Mouse (Mus musculus): ENCODE results near the gene Tgm1. TPM values are rescaled to one million over a fixed set of nuclear protein-coding genes. Genes with fewer than 3 reads are reported as not detected.

Gene Tgm1
- total RNA-seq, 2 experiments from 2014 or later: 1.8 to 4.3 TPM

GRCm38 (mm10) chr14:55681160-55682117, 32.3 kb downstream of the Tgm1 start, which contains the start of gene Tinf2:
Gene Tinf2, minus strand, starts transcription at chr14:55681820.
- peak; percentile 91 for ATAC-seq (replicated peaks; ENCODE audit: poor library complexity, severe bottlenecking)

GRCm38 (mm10) chr14:55677615-55678014, 36.1 kb downstream of the Tgm1 start:
- ATAC-seq (replicated peaks; ENCODE audit: poor library complexity, severe bottlenecking): no peak

- ATAC-seq (replicated peaks; ENCODE audit: poor library complexity, severe bottlenecking): no peak
Measured at GRCm38 (mm10) chr14:55672741-55673060, 41.0 kb downstream of the Tgm1 start.

- peak; percentile 97 for ATAC-seq (replicated peaks; ENCODE audit: poor library complexity, severe bottlenecking)
Measured at GRCm38 (mm10) chr14:55671833-55672740, 41.6 kb downstream of the Tgm1 start, which contains the start of the genes Gmpr2 and Nedd8. Gene Gmpr2, plus strand, starts transcription at chr14:55671941. Gene Nedd8, minus strand, starts transcription at chr14:55672124.

GRCm38 (mm10) chr14:55671486-55671832, 42.3 kb downstream of the Tgm1 start:
- ATAC-seq (replicated peaks; ENCODE audit: poor library complexity, severe bottlenecking): peak; percentile 25

- peak; percentile 17; the same call in 1 of the 2 replicates for ATAC-seq (replicated peaks; ENCODE audit: poor library complexity, severe bottlenecking)
Measured at GRCm38 (mm10) chr14:55660636-55661035, 53.1 kb downstream of the Tgm1 start.

- ATAC-seq (replicated peaks; ENCODE audit: poor library complexity, severe bottlenecking): peak; percentile 96
Measured at GRCm38 (mm10) chr14:55659960-55660573, 53.7 kb downstream of the Tgm1 start, which contains the start of gene Mdp1. Gene Mdp1, minus strand, starts transcription at chr14:55660508.

- ATAC-seq (replicated peaks; ENCODE audit: poor library complexity, severe bottlenecking): no peak
Measured at GRCm38 (mm10) chr14:55658011-55658410, 55.7 kb downstream of the Tgm1 start.

GRCm38 (mm10) chr14:55656935-55657334, 56.8 kb downstream of the Tgm1 start:
- no peak for ATAC-seq (replicated peaks; ENCODE audit: poor library complexity, severe bottlenecking)

- no peak for ATAC-seq (replicated peaks; ENCODE audit: poor library complexity, severe bottlenecking)
Measured at GRCm38 (mm10) chr14:55651528-55651927, 62.2 kb downstream of the Tgm1 start.

Other genes with a start within 250 kb of the Tgm1 start
Only the 30 nearest of the 37 such genes appear.
- 29.0 and 38.0 TPM in 2 replicates for gene Pck2, start 173.7 kb downstream of the Tgm1 start, total RNA-seq (2014; fragmentation: Nextera tagmentation)
- gene Pck2, start 173.7 kb downstream of the Tgm1 start, total RNA-seq (2017): 37.2 TPM in 2 replicates
- 50.5 and 65.3 TPM in 2 replicates for gene Dcaf11, start 153.9 kb downstream of the Tgm1 start, total RNA-seq (2014; fragmentation: Nextera tagmentation)
- gene Dcaf11, start 153.9 kb downstream of the Tgm1 start, total RNA-seq (2017): 58.3 and 58.7 TPM in 2 replicates
- gene A730061H03Rik, start 153.5 kb downstream of the Tgm1 start, total RNA-seq (2014; fragmentation: Nextera tagmentation): 1.9 TPM in 1 of 2 replicates, not detected in the other
- 1.0 TPM in 1 of 2 replicates, not detected in the other for gene A730061H03Rik, start 153.5 kb downstream of the Tgm1 start, total RNA-seq (2017)
- gene Fitm1, start 138.3 kb downstream of the Tgm1 start, total RNA-seq (2014; fragmentation: Nextera tagmentation): not detected in 2 replicates
- 2.4 TPM in 1 of 2 replicates, not detected in the other for gene Fitm1, start 138.3 kb downstream of the Tgm1 start, total RNA-seq (2017)
- gene Psme1, start 135.8 kb downstream of the Tgm1 start, total RNA-seq (2014; fragmentation: Nextera tagmentation): 534 and 592 TPM in 2 replicates
- 280 and 325 TPM in 2 replicates for gene Psme1, start 135.8 kb downstream of the Tgm1 start, total RNA-seq (2017)
- gene Emc9, start 128.6 kb downstream of the Tgm1 start, total RNA-seq (2014; fragmentation: Nextera tagmentation): 0.85 TPM in 1 of 2 replicates, not detected in the other
- 2.1 and 5.1 TPM in 2 replicates for gene Emc9, start 128.6 kb downstream of the Tgm1 start, total RNA-seq (2017)
- 330 and 352 TPM in 2 replicates for gene Psme2, start 122.8 kb downstream of the Tgm1 start, total RNA-seq (2014; fragmentation: Nextera tagmentation)
- 225 and 247 TPM in 2 replicates for gene Psme2, start 122.8 kb downstream of the Tgm1 start, total RNA-seq (2017)
- gene Rnf31, start 122.2 kb downstream of the Tgm1 start, total RNA-seq (2014; fragmentation: Nextera tagmentation): 20.1 and 21.9 TPM in 2 replicates
- 9.1 and 19.8 TPM in 2 replicates for gene Rnf31, start 122.2 kb downstream of the Tgm1 start, total RNA-seq (2017)
- 23.4 and 31.2 TPM in 2 replicates for gene Irf9, start 110.4 kb downstream of the Tgm1 start, total RNA-seq (2014; fragmentation: Nextera tagmentation)
- gene Irf9, start 110.4 kb downstream of the Tgm1 start, total RNA-seq (2017): 21.9 and 27.4 TPM in 2 replicates
- 1.0 TPM in 1 of 2 replicates, not detected in the other for gene Rec8, start 95.9 kb downstream of the Tgm1 start, total RNA-seq (2014; fragmentation: Nextera tagmentation)
- gene Rec8, start 95.9 kb downstream of the Tgm1 start, total RNA-seq (2017): 0.26 TPM in 1 of 2 replicates, not detected in the other
- 47.3 and 49.7 TPM in 2 replicates for gene Ipo4, start 78.0 kb downstream of the Tgm1 start, total RNA-seq (2014; fragmentation: Nextera tagmentation)
- 14.3 and 25.5 TPM in 2 replicates for gene Ipo4, start 78.0 kb downstream of the Tgm1 start, total RNA-seq (2017)
- 8.5 and 9.1 TPM in 2 replicates for gene Gm49378, start 76.0 kb downstream of the Tgm1 start, total RNA-seq (2014; fragmentation: Nextera tagmentation)
- 3.5 and 4.0 TPM in 2 replicates for gene Gm49378, start 76.0 kb downstream of the Tgm1 start, total RNA-seq (2017)
- gene Tm9sf1, start 70.1 kb downstream of the Tgm1 start, total RNA-seq (2014; fragmentation: Nextera tagmentation): 35.0 and 59.0 TPM in 2 replicates
- 48.6 and 52.9 TPM in 2 replicates for gene Tm9sf1, start 70.1 kb downstream of the Tgm1 start, total RNA-seq (2017)
- 3.0 TPM in 1 of 2 replicates, not detected in the other for gene Tssk4, start 63.7 kb downstream of the Tgm1 start, total RNA-seq (2014; fragmentation: Nextera tagmentation)
- 1.1 TPM in 1 of 2 replicates, not detected in the other for gene Tssk4, start 63.7 kb downstream of the Tgm1 start, total RNA-seq (2017)
- 22.9 and 29.3 TPM in 2 replicates for gene Mdp1, start 53.4 kb downstream of the Tgm1 start, total RNA-seq (2014; fragmentation: Nextera tagmentation)
- gene Mdp1, start 53.4 kb downstream of the Tgm1 start, total RNA-seq (2017): 21.5 and 22.6 TPM in 2 replicates
- gene Gmpr2, start 42.0 kb downstream of the Tgm1 start, total RNA-seq (2014; fragmentation: Nextera tagmentation): 33.9 and 37.7 TPM in 2 replicates
- 47.1 and 57.0 TPM in 2 replicates for gene Gmpr2, start 42.0 kb downstream of the Tgm1 start, total RNA-seq (2017)
- gene Nedd8, start 41.8 kb downstream of the Tgm1 start, total RNA-seq (2014; fragmentation: Nextera tagmentation): 364 and 474 TPM in 2 replicates
- gene Nedd8, start 41.8 kb downstream of the Tgm1 start, total RNA-seq (2017): 274 and 353 TPM in 2 replicates
- 19.0 and 24.0 TPM in 2 replicates for gene Tinf2, start 32.1 kb downstream of the Tgm1 start, total RNA-seq (2014; fragmentation: Nextera tagmentation)
- gene Tinf2, start 32.1 kb downstream of the Tgm1 start, total RNA-seq (2017): 25.7 and 27.0 TPM in 2 replicates
- gene Rabggta, start 8.3 kb upstream of the Tgm1 start, total RNA-seq (2014; fragmentation: Nextera tagmentation): 17.9 and 20.4 TPM in 2 replicates
- 8.5 and 12.8 TPM in 2 replicates for gene Rabggta, start 8.3 kb upstream of the Tgm1 start, total RNA-seq (2017)
- 54.7 and 67.7 TPM in 2 replicates for gene Dhrs1, start 31.8 kb upstream of the Tgm1 start, total RNA-seq (2014; fragmentation: Nextera tagmentation)
- gene Dhrs1, start 31.8 kb upstream of the Tgm1 start, total RNA-seq (2017): 18.0 and 30.7 TPM in 2 replicates
- 30.9 and 36.6 TPM in 2 replicates for gene Nop9, start 31.8 kb upstream of the Tgm1 start, total RNA-seq (2014; fragmentation: Nextera tagmentation)
- gene Nop9, start 31.8 kb upstream of the Tgm1 start, total RNA-seq (2017): 35.7 and 38.6 TPM in 2 replicates
- gene Cideb, start 44.5 kb upstream of the Tgm1 start, total RNA-seq (2014; fragmentation: Nextera tagmentation): not detected in 2 replicates
- not detected in 2 replicates for gene Cideb, start 44.5 kb upstream of the Tgm1 start, total RNA-seq (2017)
- 0.56 and 2.1 TPM in 2 replicates for gene Ltb4r2, start 47.5 kb upstream of the Tgm1 start, total RNA-seq (2014; fragmentation: Nextera tagmentation)
- gene Ltb4r2, start 47.5 kb upstream of the Tgm1 start, total RNA-seq (2017): 0.34 TPM in 1 of 2 replicates, not detected in the other
- gene Ltb4r1, start 52.0 kb upstream of the Tgm1 start, total RNA-seq (2014; fragmentation: Nextera tagmentation): 19.4 and 23.3 TPM in 2 replicates
- gene Ltb4r1, start 52.0 kb upstream of the Tgm1 start, total RNA-seq (2017): 19.8 and 25.8 TPM in 2 replicates
- not detected in 2 replicates for gene Adcy4, start 70.2 kb upstream of the Tgm1 start, total RNA-seq (2014; fragmentation: Nextera tagmentation)
- gene Adcy4, start 70.2 kb upstream of the Tgm1 start, total RNA-seq (2017): not detected in 2 replicates
- 104 and 157 TPM in 2 replicates for gene Ripk3, start 74.9 kb upstream of the Tgm1 start, total RNA-seq (2014; fragmentation: Nextera tagmentation)
- gene Ripk3, start 74.9 kb upstream of the Tgm1 start, total RNA-seq (2017): 40.9 and 42.4 TPM in 2 replicates
- gene Nfatc4, start 109.2 kb upstream of the Tgm1 start, total RNA-seq (2014; fragmentation: Nextera tagmentation): not detected in 2 replicates
- gene Nfatc4, start 109.2 kb upstream of the Tgm1 start, total RNA-seq (2017): not detected in 2 replicates
- gene Nynrin, start 140.1 kb upstream of the Tgm1 start, total RNA-seq (2014; fragmentation: Nextera tagmentation): 4.1 and 7.6 TPM in 2 replicates
- gene Nynrin, start 140.1 kb upstream of the Tgm1 start, total RNA-seq (2017): 2.4 and 3.3 TPM in 2 replicates
- not detected in 2 replicates for gene Cbln3, start 170.5 kb upstream of the Tgm1 start, total RNA-seq (2014; fragmentation: Nextera tagmentation)
- not detected in 2 replicates for gene Cbln3, start 170.5 kb upstream of the Tgm1 start, total RNA-seq (2017)
- gene Khnyn, start 171.0 kb upstream of the Tgm1 start, total RNA-seq (2014; fragmentation: Nextera tagmentation): 8.8 and 12.8 TPM in 2 replicates
- gene Khnyn, start 171.0 kb upstream of the Tgm1 start, total RNA-seq (2017): 12.4 and 14.7 TPM in 2 replicates

All from granulocyte monocyte progenitor cell, adult 5-6 weeks (primary cell).